Mouse (Mus musculus) liver, embryonic 11.5 days (tissue): ENCODE data around the gene Akap6. TPM values are rescaled to one million over a fixed set of nuclear protein-coding genes. Genes with fewer than 3 reads are reported as not detected.
"Not testable (repeated sequence)": the region's sequence is repeated elsewhere in the genome, so short reads cannot be mapped to it uniquely, and the experiment has no call there.

Experiments used
- ATAC-seq: fragments of 200-750 bp; cut with Nextera tagmentation; replicated peaks from 2 replicates; pipeline ENCODE4 v1.8.0; 2017; ENCODE audit warnings: moderate number of reproducible peaks, mild to moderate bottlenecking, moderate TSS enrichment, moderate library complexity; ENCODE audit not compliant: low FRiP score
- DNase-seq: peaks from one replicate; pipeline ENCODE4 v3.0.0-alpha.2; 2017; ENCODE audit warnings: low spot score
- H3K27ac ChIP-seq: fragments of 300-500 bp; sonication (generic); 2 replicates; pipeline ENCODE4 v1.5.1; 2014; ENCODE audit warnings: mild to moderate bottlenecking, low read depth, low read length, control low read depth
- H3K27me3 ChIP-seq: fragments of 300-500 bp; sonication (generic); replicated peaks from 2 replicates; pipeline ENCODE4 v1.6.1; 2014; ENCODE audit warnings: low read length, mixed read lengths; ENCODE audit not compliant: control insufficient read depth, insufficient read depth
- H3K36me3 ChIP-seq: fragments of 300-500 bp; sonication (generic); 2 replicates; pipeline ENCODE4 v1.6.1; 2014; ENCODE audit warnings: mild to moderate bottlenecking, low read length, moderate library complexity, mixed read lengths; ENCODE audit not compliant: control insufficient read depth, insufficient read depth
- H3K4me1 ChIP-seq: fragments of 300-500 bp; sonication (generic); replicated peaks from 2 replicates; pipeline ENCODE4 v1.6.1; 2014; ENCODE audit warnings: low read length, mixed read lengths; ENCODE audit not compliant: control insufficient read depth, insufficient read depth
- H3K4me2 ChIP-seq: fragments of 300-500 bp; sonication (generic); 2 replicates; pipeline ENCODE4 v1.6.1; 2014; ENCODE audit warnings: mild to moderate bottlenecking, control low read depth, moderate library complexity
- H3K4me3 ChIP-seq: fragments of 300-500 bp; sonication (generic); 2 replicates; pipeline ENCODE4 v1.5.1; 2014; ENCODE audit warnings: low read depth, low read length, control low read depth
- H3K9ac ChIP-seq: fragments of 300-500 bp; sonication (generic); 2 replicates; pipeline ENCODE4 v1.6.1; 2014; ENCODE audit warnings: low read depth, low read length, control low read depth
- H3K9me3 ChIP-seq: fragments of 300-500 bp; sonication (generic); 2 replicates; pipeline ENCODE4 v1.6.1; 2016; ENCODE audit warnings: low read length, inconsistent platforms, mixed read lengths; ENCODE audit not compliant: control insufficient read depth
- WGBS: fragments of 180-500 bp; shearing (Covaris S2); extraction: QIAGEN DNeasy Blood & Tissue Kit; methylation state at CpG from one replicate; pipeline ENCODE4 v1.1.7; 2014; 5-methylcytosine and 5-hydroxymethylcytosine counted together
- polyA plus RNA-seq: library from polyadenylated mRNA; unstranded; fragments of >200 nt; fragmentation: Nextera tagmentation; extraction: Ambion mirVana; gene quantifications from 2 replicates; pipeline ENCODE4 v1.2.1, GENCODE M21; 2014

Gene Akap6
- polyA plus RNA-seq, 1 experiment from 2014 or later: 0.10 TPM

DNA sequence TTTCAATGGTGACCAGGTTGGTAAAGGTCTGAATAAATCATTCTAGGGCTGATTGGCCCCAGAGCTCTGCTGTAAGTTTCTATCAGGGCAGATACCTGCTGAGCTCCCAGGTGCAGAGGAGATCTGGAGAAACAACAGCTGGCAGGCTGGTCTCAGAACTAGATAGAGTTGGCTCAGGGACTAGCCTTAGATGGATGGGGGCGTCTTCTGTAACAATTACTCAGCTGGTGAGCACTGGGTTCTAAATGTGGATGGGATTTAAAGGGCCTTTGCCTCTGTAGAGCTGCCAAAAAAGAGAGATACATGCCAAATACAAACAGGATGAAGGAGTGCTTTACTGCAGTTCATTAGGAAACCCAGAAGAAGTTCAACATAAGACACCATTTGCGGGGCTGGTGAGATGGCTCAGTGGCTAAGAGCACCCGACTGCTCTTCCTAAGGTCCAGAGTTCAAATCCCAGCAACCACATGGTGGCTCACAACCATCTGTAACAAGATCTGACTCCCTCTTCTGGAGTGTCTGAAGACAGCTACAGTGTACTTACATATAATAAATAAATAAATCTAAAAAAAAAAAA is 24.9 kb downstream of the Akap6 start:
- H3K4me3 ChIP-seq, H3K4me2 ChIP-seq, H3K27me3 ChIP-seq, DNase-seq, ATAC-seq, H3K9me3 ChIP-seq, H3K36me3 ChIP-seq, H3K27ac ChIP-seq, H3K4me1 ChIP-seq, H3K9ac ChIP-seq: not testable (repeated sequence)
- 73% methylated on average over 3 of the region's 3 CpGs for WGBS

DNA sequence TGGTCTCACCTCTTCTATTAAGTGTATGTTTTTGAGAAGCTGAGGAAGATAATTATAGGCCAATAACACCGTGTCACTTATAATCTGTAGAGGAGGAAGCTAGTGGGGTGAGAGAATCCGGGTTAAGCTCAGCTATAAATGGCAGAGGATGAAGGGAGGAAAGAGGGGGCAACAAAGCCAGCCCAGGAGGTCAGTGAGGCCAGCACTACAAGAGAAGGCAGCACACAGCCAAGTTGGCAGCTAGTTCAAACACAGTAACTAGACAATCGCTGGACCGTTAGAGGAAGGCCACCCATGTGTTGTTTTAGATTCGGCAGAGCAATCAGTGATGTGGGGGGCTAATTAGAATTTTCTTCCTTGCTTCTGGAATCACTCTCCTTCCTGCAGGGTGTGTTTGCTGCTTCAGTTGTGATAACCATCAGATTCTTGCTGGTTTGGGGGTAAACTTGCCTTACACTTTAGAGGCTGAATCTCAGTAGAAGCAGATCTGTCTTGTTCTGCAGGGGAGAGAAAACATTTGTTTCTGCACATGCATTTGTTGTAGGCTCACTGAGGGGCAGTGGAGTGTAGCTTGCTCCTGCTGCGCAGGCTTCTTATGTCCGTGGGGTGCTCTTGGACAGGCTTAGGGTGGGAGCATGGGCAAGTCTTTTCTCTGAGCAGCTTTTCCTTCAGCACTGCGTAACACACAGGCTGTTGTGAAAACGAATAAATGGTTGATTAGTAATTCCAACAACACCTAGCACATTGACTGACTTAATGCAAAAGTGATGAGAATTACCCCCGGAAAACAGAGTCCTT is 27.4 kb downstream of the Akap6 start:
- no peak overlapping the region for H3K27ac ChIP-seq
- H3K4me2 ChIP-seq: no peak overlapping the region
- no peaks in the 10 kb centered on the region for H3K4me1 ChIP-seq
- H3K36me3 ChIP-seq: no peaks in the 10 kb centered on the region
- WGBS: 74% methylated on average over 10 of the region's 10 CpGs
- no peak overlapping the region for H3K4me3 ChIP-seq
- H3K27me3 ChIP-seq: no peaks in the 10 kb centered on the region
- ATAC-seq (no peak), DNase-seq (no peak)
- no peak overlapping the region for H3K9ac ChIP-seq
- H3K9me3 ChIP-seq: no peaks in the 10 kb centered on the region

DNA sequence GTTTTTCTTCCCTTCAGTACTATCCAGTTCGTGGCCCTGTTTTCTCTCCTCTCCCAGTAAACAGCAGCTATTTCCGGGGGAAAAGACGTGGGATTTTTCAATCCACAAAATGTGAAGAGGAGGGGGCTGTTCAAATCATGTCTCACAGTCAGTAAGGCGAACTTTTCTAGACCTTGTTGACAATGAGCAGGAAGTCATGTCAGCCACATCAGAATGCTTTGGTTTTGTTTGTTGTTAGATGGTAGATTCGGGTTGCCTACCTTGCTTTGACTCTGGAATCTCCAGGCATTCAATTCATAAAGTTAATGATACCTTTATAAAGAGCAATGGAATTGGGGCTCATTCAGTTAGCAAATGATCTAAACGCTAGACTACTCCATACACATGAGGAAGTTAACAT is 30.2 kb downstream of the Akap6 start:
- no peak for ATAC-seq
- Histone ChIP-seq H3K9ac (no peak overlapping the region), H3K4me2 (no peak overlapping the region), H3K36me3 (no peaks in the 10 kb centered on the region), H3K4me3 (no peak overlapping the region), H3K9me3 (no peaks in the 10 kb centered on the region), H3K27ac (no peak overlapping the region), H3K4me1 (no peaks in the 10 kb centered on the region), H3K27me3 (no peaks in the 10 kb centered on the region)
- 74% methylated on average over 6 of the region's 6 CpGs for WGBS
- no peak for DNase-seq

DNA sequence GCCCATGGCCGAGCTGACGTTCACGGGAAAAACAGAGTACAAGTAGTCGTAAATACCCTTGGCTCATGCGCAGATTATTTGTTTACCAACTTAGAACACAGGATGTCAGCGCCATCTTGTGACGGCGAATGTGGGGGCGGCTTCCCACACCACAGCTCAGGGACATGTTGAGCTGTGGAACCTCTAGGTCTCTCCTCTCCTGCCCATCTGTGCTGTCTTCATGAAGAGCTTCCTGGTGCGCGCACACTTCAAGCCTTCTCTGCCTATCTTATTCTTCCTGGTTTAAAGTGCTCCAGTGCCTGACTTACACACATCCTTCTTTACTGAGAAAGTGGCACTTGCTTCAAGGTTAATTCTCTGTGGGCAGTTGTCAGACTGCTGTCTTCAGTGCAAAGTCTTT is 36.0 kb downstream of the Akap6 start:
- H3K4me2 ChIP-seq, ATAC-seq, DNase-seq: not testable (repeated sequence)

DNA sequence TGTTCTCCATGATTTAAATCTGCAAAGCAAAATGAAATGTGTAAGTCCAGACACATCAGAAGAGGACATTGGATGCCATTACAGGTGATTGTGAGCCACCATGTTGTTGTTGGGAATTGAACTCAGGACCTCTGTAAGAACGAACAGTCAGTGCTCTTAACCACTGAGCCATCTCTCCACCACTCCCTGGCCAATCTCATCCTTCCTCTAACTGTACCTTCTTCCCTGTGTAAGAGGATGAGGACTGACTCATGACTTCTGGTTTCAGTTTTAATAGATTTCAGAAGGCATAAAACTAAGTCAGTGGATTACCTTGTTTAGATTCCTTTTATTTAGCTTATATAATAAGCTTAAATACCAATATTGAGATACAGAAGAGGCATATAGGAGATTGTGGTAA is 38.0 kb downstream of the Akap6 start:
- Histone ChIP-seq H3K27ac (no peak overlapping the region), H3K27me3 (no peaks in the 10 kb centered on the region), H3K9me3 (no peaks in the 10 kb centered on the region), H3K36me3 (no peaks in the 10 kb centered on the region), H3K4me2 (no peak overlapping the region), H3K4me3 (no peak overlapping the region), H3K4me1 (no peaks in the 10 kb centered on the region), H3K9ac (no peak overlapping the region)
- WGBS: 83% methylated on average over 1 of the region's 1 CpGs
- ATAC-seq (no peak), DNase-seq (no peak)

More for the DNA sequence above, 36.0 kb downstream of the Akap6 start:
- not testable (repeated sequence) for H3K9ac ChIP-seq, H3K9me3 ChIP-seq, H3K27me3 ChIP-seq, H3K4me3 ChIP-seq, H3K36me3 ChIP-seq, H3K4me1 ChIP-seq, H3K27ac ChIP-seq
- WGBS: 94% methylated on average over 6 of the region's 11 CpGs

DNA sequence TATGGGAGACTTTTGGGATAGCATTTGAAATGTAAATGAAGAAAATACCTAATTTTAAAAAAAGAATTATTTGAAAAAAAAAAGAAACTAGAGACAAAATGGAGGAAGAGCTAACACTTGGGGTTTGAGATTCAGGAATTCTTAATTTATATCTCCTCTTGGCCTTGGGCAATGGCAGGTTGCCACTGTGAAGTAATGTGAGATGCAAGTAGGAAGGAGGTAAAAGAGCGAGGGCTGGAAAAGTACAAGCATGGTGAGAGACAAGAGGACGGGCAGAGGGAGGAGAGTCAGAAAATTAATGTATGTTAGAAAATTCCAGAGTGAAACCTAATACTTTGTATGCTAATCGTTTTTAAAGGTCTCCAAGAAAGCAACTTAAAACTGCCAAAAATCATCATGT is 40.1 kb downstream of the Akap6 start:
- DNase-seq (no peak), ATAC-seq (no peak)
- no peak overlapping the region for H3K4me2 ChIP-seq
- H3K27me3 ChIP-seq: no peaks in the 10 kb centered on the region
- H3K36me3 ChIP-seq: no peaks in the 10 kb centered on the region
- H3K9ac ChIP-seq: no peak overlapping the region
- no peak overlapping the region for H3K27ac ChIP-seq
- H3K4me3 ChIP-seq: no peak overlapping the region
- no peaks in the 10 kb centered on the region for H3K4me1 ChIP-seq
- H3K9me3 ChIP-seq: no peaks in the 10 kb centered on the region
- WGBS: 73% methylated on average over 3 of the region's 3 CpGs

DNA sequence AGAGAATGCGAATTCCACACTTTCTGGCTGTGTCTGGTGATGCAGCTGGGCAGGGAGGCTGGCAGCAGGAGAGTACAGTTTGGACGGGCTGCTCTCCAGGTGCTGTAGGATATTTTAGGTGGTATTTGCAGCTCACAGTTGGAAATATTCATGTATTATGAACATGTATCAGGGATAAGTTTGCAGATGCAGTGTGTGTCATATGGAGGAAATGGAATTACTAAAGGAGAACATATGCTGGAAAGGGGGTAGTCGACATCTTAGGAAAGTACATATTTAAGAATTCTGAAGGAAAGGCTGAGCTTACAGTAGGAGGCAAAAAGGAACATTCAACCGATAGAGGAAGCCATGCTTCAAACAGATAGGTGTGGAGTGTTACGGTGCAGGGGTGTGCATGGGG is 42.6 kb downstream of the Akap6 start:
- ATAC-seq: no peak
- no peaks in the 10 kb centered on the region for H3K4me1 ChIP-seq
- H3K27me3 ChIP-seq: no peaks in the 10 kb centered on the region
- no peak overlapping the region for H3K27ac ChIP-seq
- H3K4me3 ChIP-seq: no peak overlapping the region
- H3K4me2 ChIP-seq: no peak overlapping the region
- WGBS: 82% methylated on average over 5 of the region's 5 CpGs
- no peaks in the 10 kb centered on the region for H3K9me3 ChIP-seq
- H3K9ac ChIP-seq: no peak overlapping the region
- no peak for DNase-seq
- no peaks in the 10 kb centered on the region for H3K36me3 ChIP-seq

DNA sequence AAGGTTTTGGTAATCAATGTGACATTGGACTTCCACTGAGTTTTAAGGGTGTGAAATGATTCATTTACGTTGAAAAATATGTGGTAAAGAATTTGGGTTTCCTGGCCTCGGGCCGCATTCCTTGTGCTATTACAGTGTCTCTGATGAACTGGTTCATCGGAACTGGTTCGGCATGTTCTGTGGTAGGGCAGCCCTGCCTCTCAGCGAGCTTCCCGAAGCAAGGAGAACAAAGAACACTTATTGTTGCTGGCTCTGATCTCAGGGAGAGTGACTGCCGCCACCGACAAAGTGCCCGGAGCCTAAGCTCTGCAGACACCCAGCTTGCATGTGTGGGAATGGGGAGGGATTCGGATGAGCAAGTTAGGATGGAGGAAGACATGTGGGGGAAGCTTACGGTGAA is 50.8 kb downstream of the Akap6 start:
- ATAC-seq (no peak), DNase-seq (no peak)
- H3K9ac ChIP-seq: no peak overlapping the region
- no peak overlapping the region for H3K4me3 ChIP-seq
- H3K4me1 ChIP-seq: no peaks in the 10 kb centered on the region
- 76% methylated on average over 12 of the region's 12 CpGs for WGBS
- H3K36me3 ChIP-seq: no peaks in the 10 kb centered on the region
- H3K27me3 ChIP-seq: no peaks in the 10 kb centered on the region
- H3K4me2 ChIP-seq: no peak overlapping the region
- H3K9me3 ChIP-seq: no peaks in the 10 kb centered on the region
- no peak overlapping the region for H3K27ac ChIP-seq

DNA sequence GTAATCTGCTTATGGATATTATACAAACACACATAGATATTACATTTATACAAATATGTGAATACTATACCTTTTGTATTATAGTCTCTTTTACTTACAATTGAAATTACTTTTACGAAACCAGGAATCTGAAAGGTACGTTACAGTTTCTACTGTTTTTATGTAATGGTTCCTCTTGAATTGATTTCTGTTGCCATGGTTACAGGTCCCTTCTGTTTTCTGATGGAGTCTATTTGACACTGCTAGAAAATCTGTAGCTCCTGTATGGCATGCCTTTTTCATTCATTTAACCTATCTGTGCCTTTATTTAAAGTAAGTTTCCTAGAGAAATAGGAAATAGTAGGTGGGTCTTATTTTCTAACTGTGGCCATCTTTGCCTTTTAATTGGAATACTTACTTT is 56.5 kb downstream of the Akap6 start:
- 91% methylated on average over 2 of the region's 2 CpGs for WGBS
- no peak for DNase-seq
- H3K4me2 ChIP-seq: no peak overlapping the region

More for the DNA sequence above, 56.5 kb downstream of the Akap6 start:
- Histone ChIP-seq H3K4me3 (no peak overlapping the region), H3K27ac (no peak overlapping the region), H3K9me3 (no peaks in the 10 kb centered on the region), H3K36me3 (no peaks in the 10 kb centered on the region), H3K9ac (no peak overlapping the region), H3K4me1 (no peaks in the 10 kb centered on the region), H3K27me3 (no peaks in the 10 kb centered on the region)
- ATAC-seq: no peak
